Mouse (Mus musculus): ENCODE results near the gene H2-Eb2. TPM values are rescaled to one million over a fixed set of nuclear protein-coding genes. Genes with fewer than 3 reads are reported as not detected.

H2-Eb2 gene
- polyA plus RNA-seq, 1 experiment = not detected

- no peaks in the 10 kb centered on the region for H3K4me1 ChIP-seq (ENCODE audit: control insufficient read depth, insufficient read depth, low read length)
- no peak overlapping the region for H3K27ac ChIP-seq (ENCODE audit: insufficient read depth, low read length)
- no peak overlapping the region for H3K4me3 ChIP-seq (ENCODE audit: insufficient read depth, low read length)
- no peak for TF ChIP-seq POLR2A (IDR thresholded peaks at IDR 0.05; ENCODE audit: extremely low read depth, insufficient read depth, low read length)
- TF ChIP-seq CTCF (IDR thresholded peaks at IDR 0.05; ENCODE audit: extremely low read depth, insufficient read depth, low read length) = no peak
Observed at GRCm38 (mm10) chr17:34370563-34370962, 45.1 kb downstream of the H2-Eb2 start.

DNA sequence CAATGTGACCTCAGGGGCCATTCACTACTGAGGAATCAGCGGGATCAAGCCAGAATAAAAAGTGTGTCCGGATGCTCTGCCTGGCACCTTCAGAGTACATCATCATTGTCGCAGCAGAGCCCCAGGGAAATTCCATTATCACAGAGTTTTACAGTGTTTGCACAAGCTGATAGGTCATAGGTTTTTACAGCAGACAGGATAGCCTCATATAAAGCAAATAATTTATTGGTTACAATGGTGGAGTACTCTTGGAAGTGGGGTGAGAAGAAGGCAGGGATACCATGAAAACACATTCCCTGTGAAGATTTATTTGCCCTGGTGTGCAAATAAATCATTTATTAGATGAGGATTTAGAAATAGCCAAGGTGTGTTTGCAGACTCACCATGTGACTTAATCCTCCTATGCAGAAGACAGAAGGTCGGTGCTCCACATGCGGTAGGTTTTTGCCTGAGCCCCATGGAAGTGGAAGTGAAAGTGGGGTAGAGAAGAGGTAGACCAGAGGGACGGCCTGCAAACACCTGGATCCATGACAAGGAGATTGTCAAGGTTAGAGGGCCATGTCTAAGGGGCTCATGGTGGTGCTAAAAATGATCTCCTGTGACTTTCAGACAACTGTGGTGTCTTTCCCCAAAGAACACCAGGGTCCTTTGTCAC is 47.7 kb downstream of the H2-Eb2 start:
- H3K27ac ChIP-seq (ENCODE audit: insufficient read depth, low read length) = no peak overlapping the region
- H3K4me1 ChIP-seq (ENCODE audit: control insufficient read depth, insufficient read depth, low read length) = no peaks in the 10 kb centered on the region
- no peak overlapping the region for H3K4me3 ChIP-seq (ENCODE audit: insufficient read depth, low read length)
- no peak for TF ChIP-seq CTCF (IDR thresholded peaks at IDR 0.05; ENCODE audit: extremely low read depth, insufficient read depth, low read length)
- TF ChIP-seq POLR2A (IDR thresholded peaks at IDR 0.05; ENCODE audit: extremely low read depth, insufficient read depth, low read length) = no peak

DNA sequence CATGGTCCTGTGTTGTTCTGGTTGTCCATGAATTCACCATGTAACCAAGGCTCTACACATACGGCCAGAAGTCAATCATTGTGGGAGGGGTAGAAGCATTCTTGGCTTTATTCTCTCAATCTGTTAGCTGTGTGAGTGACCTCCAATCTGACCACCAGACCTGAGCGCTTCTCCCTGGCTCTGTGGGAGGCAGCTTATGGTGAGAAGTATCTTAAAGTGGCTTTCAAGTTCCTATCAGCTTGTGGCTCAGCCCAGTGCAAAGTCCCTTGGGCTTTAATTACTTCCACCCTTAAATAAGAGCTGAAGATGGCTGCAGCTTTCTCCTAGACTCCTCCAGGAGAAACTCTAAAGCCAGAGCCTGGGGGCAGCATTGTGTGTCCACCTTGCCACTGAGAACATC is 51.4 kb downstream of the H2-Eb2 start, which contains the start of gene Btnl1:
Btnl1 (plus strand) TSS at position 286 of the 400 bp plus-strand sequence.
- no peak for TF ChIP-seq CTCF (IDR thresholded peaks at IDR 0.05; ENCODE audit: extremely low read depth, insufficient read depth, low read length)
- TF ChIP-seq POLR2A (IDR thresholded peaks at IDR 0.05; ENCODE audit: extremely low read depth, insufficient read depth, low read length) = no peak
- Histone ChIP-seq H3K4me1 (ENCODE audit: control insufficient read depth, insufficient read depth, low read length) (no peaks in the 10 kb centered on the region), H3K4me3 (ENCODE audit: insufficient read depth, low read length) (no peak within 1 kb of the TSS), H3K27ac (ENCODE audit: insufficient read depth, low read length) (no peak within 1 kb of the TSS)

- H3K4me3 ChIP-seq (ENCODE audit: insufficient read depth, low read length) = no peak overlapping the region
- TF ChIP-seq CTCF (IDR thresholded peaks at IDR 0.05; ENCODE audit: extremely low read depth, insufficient read depth, low read length) = no peak
- TF ChIP-seq POLR2A (IDR thresholded peaks at IDR 0.05; ENCODE audit: extremely low read depth, insufficient read depth, low read length) = no peak
Observed at GRCm38 (mm10) chr17:34377450-34378209, 52.2 kb downstream of the H2-Eb2 start.

DNA sequence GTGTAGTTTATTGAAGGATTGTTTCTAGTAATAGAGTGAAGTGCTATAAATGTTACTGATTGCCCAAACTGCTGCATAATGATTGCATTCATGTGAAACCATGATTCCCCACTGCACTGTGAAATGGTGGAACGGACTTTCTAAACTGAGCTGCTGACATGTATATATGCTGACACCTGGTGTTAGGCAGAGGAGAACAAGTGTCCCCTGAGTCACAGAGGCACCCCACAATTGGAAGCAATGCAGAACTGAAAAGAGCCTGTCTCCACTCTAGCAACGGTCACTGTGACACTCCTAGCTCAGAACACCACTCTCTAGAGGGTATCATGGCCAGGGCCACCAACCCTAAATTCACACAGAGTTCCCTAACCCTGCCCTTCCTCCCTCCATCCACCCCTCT is 53.3 kb downstream of the H2-Eb2 start:
- H3K27ac ChIP-seq (ENCODE audit: insufficient read depth, low read length) = no peak overlapping the region
- no peak for TF ChIP-seq CTCF (IDR thresholded peaks at IDR 0.05; ENCODE audit: extremely low read depth, insufficient read depth, low read length)
- no peak for TF ChIP-seq POLR2A (IDR thresholded peaks at IDR 0.05; ENCODE audit: extremely low read depth, insufficient read depth, low read length)
- H3K4me3 ChIP-seq (ENCODE audit: insufficient read depth, low read length) = no peak overlapping the region
- no peaks in the 10 kb centered on the region for H3K4me1 ChIP-seq (ENCODE audit: control insufficient read depth, insufficient read depth, low read length)

More at GRCm38 (mm10) chr17:34377450-34378209, 52.2 kb downstream of the H2-Eb2 start:
- Histone ChIP-seq H3K27ac (ENCODE audit: insufficient read depth, low read length) (no peak overlapping the region), H3K4me1 (ENCODE audit: control insufficient read depth, insufficient read depth, low read length) (no peaks in the 10 kb centered on the region)

DNA sequence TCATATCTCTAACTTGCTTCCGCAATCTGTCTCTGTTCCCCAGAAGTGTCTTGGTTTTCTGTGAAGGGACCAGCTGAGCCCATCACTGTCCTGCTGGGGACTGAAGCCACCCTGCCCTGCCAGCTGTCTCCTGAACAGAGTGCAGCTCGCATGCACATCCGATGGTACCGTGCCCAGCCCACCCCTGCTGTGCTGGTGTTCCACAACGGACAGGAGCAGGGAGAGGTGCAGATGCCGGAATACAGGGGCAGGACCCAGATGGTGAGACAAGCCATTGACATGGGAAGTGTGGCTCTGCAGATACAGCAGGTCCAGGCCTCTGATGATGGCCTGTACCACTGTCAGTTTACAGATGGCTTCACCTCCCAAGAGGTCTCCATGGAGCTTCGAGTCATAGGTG is 54.0 kb downstream of the H2-Eb2 start:
- no peak overlapping the region for H3K27ac ChIP-seq (ENCODE audit: insufficient read depth, low read length)
- H3K4me3 ChIP-seq (ENCODE audit: insufficient read depth, low read length) = no peak overlapping the region
- TF ChIP-seq CTCF (IDR thresholded peaks at IDR 0.05; ENCODE audit: extremely low read depth, insufficient read depth, low read length) = no peak
- no peak for TF ChIP-seq POLR2A (IDR thresholded peaks at IDR 0.05; ENCODE audit: extremely low read depth, insufficient read depth, low read length)
- H3K4me1 ChIP-seq (ENCODE audit: control insufficient read depth, insufficient read depth, low read length) = no peaks in the 10 kb centered on the region

DNA sequence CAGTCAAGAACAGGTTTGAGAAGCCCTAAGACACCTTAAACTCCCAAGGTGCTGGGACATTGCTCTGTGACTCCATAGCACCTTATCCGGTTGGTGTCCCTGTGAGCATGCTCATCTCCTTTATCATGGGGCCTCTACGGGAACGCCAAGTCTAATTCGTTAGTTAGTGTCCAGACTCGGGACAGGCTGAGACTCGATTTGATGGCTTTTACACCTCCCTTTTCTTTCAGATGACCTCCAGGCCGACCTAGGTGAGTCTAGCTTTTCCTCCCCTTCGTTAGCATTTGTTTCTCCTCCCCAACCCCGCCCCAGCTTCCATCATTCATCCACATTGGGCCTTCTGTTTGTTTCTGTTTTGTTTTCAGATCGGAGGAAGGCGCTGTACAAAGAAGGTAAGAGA is 56.4 kb downstream of the H2-Eb2 start:
- Histone ChIP-seq H3K4me1 (ENCODE audit: control insufficient read depth, insufficient read depth, low read length) (no peaks in the 10 kb centered on the region), H3K4me3 (ENCODE audit: insufficient read depth, low read length) (no peak overlapping the region), H3K27ac (ENCODE audit: insufficient read depth, low read length) (no peak overlapping the region)
- no peak for TF ChIP-seq CTCF (IDR thresholded peaks at IDR 0.05; ENCODE audit: extremely low read depth, insufficient read depth, low read length)
- no peak for TF ChIP-seq POLR2A (IDR thresholded peaks at IDR 0.05; ENCODE audit: extremely low read depth, insufficient read depth, low read length)

GRCm38 (mm10) chr17:34383212-34383611 is 57.7 kb downstream of the H2-Eb2 start:
- no peak for TF ChIP-seq POLR2A (IDR thresholded peaks at IDR 0.05; ENCODE audit: extremely low read depth, insufficient read depth, low read length)
- TF ChIP-seq CTCF (IDR thresholded peaks at IDR 0.05; ENCODE audit: extremely low read depth, insufficient read depth, low read length) = no peak
- Histone ChIP-seq H3K4me3 (ENCODE audit: insufficient read depth, low read length) (no peak overlapping the region), H3K27ac (ENCODE audit: insufficient read depth, low read length) (no peak overlapping the region), H3K4me1 (ENCODE audit: control insufficient read depth, insufficient read depth, low read length) (no peaks in the 10 kb centered on the region)

DNA sequence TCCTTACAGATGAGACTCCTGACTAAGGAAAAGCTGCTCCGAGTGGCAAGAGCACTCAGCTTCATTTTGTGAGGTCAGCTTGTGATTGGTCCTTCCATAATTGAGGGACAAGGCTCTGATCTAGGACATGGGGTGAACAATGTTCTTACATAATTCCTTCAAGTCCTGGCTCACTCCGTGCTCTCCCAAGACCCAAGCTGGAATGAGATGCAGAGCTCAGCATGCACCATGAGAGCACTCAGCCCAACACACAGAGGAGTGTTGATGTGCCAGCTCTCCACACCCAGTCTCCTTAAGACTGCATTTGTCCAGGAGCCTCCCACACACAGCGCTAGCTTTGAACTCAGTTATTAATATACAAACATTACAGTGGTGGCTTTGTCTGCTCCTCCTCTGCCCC is 59.2 kb downstream of the H2-Eb2 start:
- no peak overlapping the region for H3K27ac ChIP-seq (ENCODE audit: insufficient read depth, low read length)
- no peak for TF ChIP-seq CTCF (IDR thresholded peaks at IDR 0.05; ENCODE audit: extremely low read depth, insufficient read depth, low read length)
- no peak for TF ChIP-seq POLR2A (IDR thresholded peaks at IDR 0.05; ENCODE audit: extremely low read depth, insufficient read depth, low read length)
- H3K4me3 ChIP-seq (ENCODE audit: insufficient read depth, low read length) = no peak overlapping the region
- H3K4me1 ChIP-seq (ENCODE audit: control insufficient read depth, insufficient read depth, low read length) = no peaks in the 10 kb centered on the region

DNA sequence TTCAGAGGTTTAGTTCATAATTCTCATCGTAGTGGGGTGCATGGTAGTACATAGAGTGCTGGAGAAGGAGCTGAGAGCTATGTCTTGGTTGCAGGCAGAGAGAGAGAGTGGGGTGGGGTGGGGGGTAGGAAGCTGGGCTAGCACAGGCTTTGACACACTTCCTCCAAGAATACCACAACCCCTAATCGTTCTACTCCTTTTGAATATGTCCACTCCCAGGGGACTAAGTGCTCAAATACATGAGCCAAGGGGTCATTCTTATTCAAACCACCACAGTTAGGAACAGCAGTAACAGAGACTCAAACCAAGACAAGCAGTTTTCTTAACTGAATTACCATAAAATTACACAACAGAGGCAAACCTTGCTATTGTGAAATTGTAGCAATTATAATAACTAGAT is 61.2 kb downstream of the H2-Eb2 start:
- H3K4me1 ChIP-seq (ENCODE audit: control insufficient read depth, insufficient read depth, low read length) = no peaks in the 10 kb centered on the region
- H3K27ac ChIP-seq (ENCODE audit: insufficient read depth, low read length) = no peak overlapping the region
- no peak overlapping the region for H3K4me3 ChIP-seq (ENCODE audit: insufficient read depth, low read length)
- TF ChIP-seq POLR2A (IDR thresholded peaks at IDR 0.05; ENCODE audit: extremely low read depth, insufficient read depth, low read length) (no peak), CTCF (IDR thresholded peaks at IDR 0.05; ENCODE audit: extremely low read depth, insufficient read depth, low read length) (no peak)
